Mouse (Mus musculus): ENCODE measurements around the gene Ska3. TPM values are rescaled to one million over a fixed set of nuclear protein-coding genes. Genes with fewer than 3 reads are reported as not detected.

Gene Ska3
- polyA plus RNA-seq, 1 experiment: 4.1 TPM

GRCm38 (mm10) chr14:57758237-57758636 is 67.7 kb downstream of the Ska3 start, which contains the start of gene Lats2:
Gene Lats2, minus strand, starts transcription at chr14:57758388.
- H3K4me1 ChIP-seq: peaks cover 27% of the 10 kb centered on the region
- H3K4me3 ChIP-seq (replicated peaks): no peak within 1 kb of the TSS
- TF ChIP-seq FLI1 (IDR thresholded peaks at IDR 0.05; ENCODE audit: low read length) (no peak), GATA1 (IDR thresholded peaks at IDR 0.05; ENCODE audit: borderline replicate concordance, low read length) (no peak)
- H3K9me3 ChIP-seq: 0 out of 2 replicates have a peak, but pooled peaks cover 3% of the 10 kb centered on the region
- H3K27me3 ChIP-seq (replicated peaks): peaks cover 6% of the 10 kb centered on the region
- no peaks in the 10 kb centered on the region for H3K36me3 ChIP-seq (replicated peaks; ENCODE audit: low read length)

Other genes with a start within 250 kb of the Ska3 start
- 1.9 and 7.5 TPM in 2 replicates for gene Xpo4, start 160.8 kb downstream of the Ska3 start, polyA plus RNA-seq (2012; ENCODE audit: insufficient read depth, low replicate concordance)
- gene Gm49361, start 80.1 kb downstream of the Ska3 start, polyA plus RNA-seq (2012; ENCODE audit: insufficient read depth, low replicate concordance): 0.67 TPM in 1 of 2 replicates, not detected in the other
- gene Lats2, start 67.8 kb downstream of the Ska3 start, polyA plus RNA-seq (2012; ENCODE audit: insufficient read depth, low replicate concordance): 2.0 TPM in 1 of 2 replicates, not detected in the other
- gene Sap18, start 28.0 kb downstream of the Ska3 start, polyA plus RNA-seq (2012; ENCODE audit: insufficient read depth, low replicate concordance): 119 and 460 TPM in 2 replicates
- gene Mrpl57, start within 50 bp of the Ska3 start, polyA plus RNA-seq (2012; ENCODE audit: insufficient read depth, low replicate concordance): 416 and 675 TPM in 2 replicates
- 0.58 TPM in 1 of 2 replicates, not detected in the other for gene Zdhhc20, start 64.1 kb upstream of the Ska3 start, polyA plus RNA-seq (2012; ENCODE audit: insufficient read depth, low replicate concordance)
- gene Micu2, start 173.1 kb upstream of the Ska3 start, polyA plus RNA-seq (2012; ENCODE audit: insufficient read depth, low replicate concordance): 10.0 and 46.0 TPM in 2 replicates
- gene Fgf9, start 244.4 kb upstream of the Ska3 start, polyA plus RNA-seq (2012; ENCODE audit: insufficient read depth, low replicate concordance): not detected in 2 replicates

Data from megakaryocyte, embryonic 14.5 days (primary cell).